Mouse (Mus musculus): ENCODE data around the gene Rpl18. TPM values are rescaled to one million over a fixed set of nuclear protein-coding genes. Genes with fewer than 3 reads are reported as not detected.

The Rpl18 gene
- polyA plus RNA-seq, 1 experiment from 2014 or later: 1,157 TPM

DNA sequence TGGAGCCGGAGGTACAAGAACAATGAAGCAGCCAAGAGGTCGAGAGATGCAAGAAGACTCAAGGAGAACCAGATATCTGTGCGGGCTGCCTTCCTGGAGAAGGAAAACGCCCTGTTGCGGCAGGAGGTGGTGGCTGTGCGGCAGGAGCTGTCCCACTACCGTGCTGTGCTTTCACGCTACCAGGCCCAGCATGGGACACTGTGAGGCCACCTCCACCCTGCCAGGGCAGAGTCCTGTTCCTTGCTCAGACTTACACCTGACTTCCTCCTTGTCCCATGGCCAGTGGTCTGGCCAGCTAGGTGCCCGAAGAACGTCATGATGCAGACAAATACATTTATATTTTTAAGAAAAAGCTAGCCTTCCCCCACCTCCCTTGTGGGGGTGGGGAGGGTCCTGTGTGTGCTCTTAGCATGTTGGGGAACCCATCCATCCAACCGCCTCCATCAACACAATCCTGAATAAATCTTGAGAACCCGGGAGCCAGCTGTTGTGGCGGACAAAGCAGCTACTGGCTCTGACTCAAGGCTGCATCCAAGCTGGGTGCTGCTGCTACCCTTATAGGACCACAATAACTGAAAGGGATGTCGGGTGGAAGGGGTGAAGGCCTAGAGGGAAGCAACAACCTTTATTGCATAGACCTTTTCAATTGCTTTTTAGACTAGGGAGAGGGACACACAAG lies 5.4 kb upstream of the Rpl18 start:
- H3K9ac ChIP-seq (ENCODE audit: low read depth, low read length): no peak overlapping the region
- peaks cover 22% of the 10 kb centered on the region for H3K36me3 ChIP-seq (ENCODE audit: control insufficient read depth, insufficient read depth, low read length)
- no peak overlapping the region for H3K4me3 ChIP-seq (ENCODE audit: low read length)
- no peak for ATAC-seq
- 62% methylated on average over 14 of the region's 14 CpGs for WGBS
- no peak overlapping the region; the same call in 1 of the 2 replicates for H3K4me2 ChIP-seq (ENCODE audit: low read depth, low read length)
- H3K9me3 ChIP-seq (ENCODE audit: control insufficient read depth, low read length): no peaks in the 10 kb centered on the region
- no peaks in the 10 kb centered on the region for H3K27me3 ChIP-seq (replicated peaks; ENCODE audit: control insufficient read depth, insufficient read depth, low read length)
- peak overlapping the region; percentile 55 for H3K27ac ChIP-seq (ENCODE audit: low read length)
- H3K4me1 ChIP-seq (ENCODE audit: control insufficient read depth, insufficient read depth, low read length): peaks cover 57% of the 10 kb centered on the region

DNA sequence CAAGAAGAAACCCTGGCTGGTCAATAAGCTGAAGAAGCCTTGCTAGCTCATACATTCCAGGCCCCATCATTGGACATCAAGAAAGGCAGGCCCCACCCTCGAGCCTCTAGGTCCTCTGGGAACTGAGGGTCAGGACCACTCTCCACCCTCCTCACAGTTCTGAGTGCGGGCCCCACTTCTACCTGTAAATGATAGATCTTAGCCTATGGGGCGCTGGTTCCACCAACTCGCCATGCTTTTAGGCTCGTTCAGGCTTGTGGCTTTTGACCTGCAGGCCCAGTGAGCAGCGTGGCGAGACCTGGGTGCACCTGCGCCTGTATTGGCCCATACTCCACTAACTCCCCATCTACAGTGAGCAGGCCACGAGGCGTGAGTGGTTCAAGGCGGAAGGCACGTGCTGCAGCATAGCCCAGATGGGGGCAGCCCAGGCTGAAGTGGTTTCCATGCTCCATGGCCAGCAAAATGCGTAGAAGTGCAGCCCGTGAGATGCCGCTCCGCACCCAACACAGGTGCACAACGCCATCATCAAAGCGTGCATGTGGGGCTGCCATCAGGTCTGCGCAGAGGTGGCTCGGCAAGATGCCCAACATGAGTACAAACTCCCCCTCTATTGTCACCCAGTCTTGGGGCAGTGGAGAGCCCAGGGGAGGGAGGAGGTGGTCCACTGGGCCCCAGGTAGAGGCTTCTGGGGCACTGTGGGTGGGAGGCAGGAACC lies 4.6 kb upstream of the Rpl18 start:
- no peak overlapping the region for H3K4me3 ChIP-seq (ENCODE audit: low read length)
- no peak for ATAC-seq
- peak overlapping the region; percentile 55; the same call in 1 of the 2 replicates for H3K27ac ChIP-seq (ENCODE audit: low read length)
- peaks cover 22% of the 10 kb centered on the region for H3K36me3 ChIP-seq (ENCODE audit: control insufficient read depth, insufficient read depth, low read length)
- H3K9me3 ChIP-seq (ENCODE audit: control insufficient read depth, low read length): no peaks in the 10 kb centered on the region
- H3K4me2 ChIP-seq (ENCODE audit: low read depth, low read length): no peak overlapping the region
- no peaks in the 10 kb centered on the region for H3K27me3 ChIP-seq (replicated peaks; ENCODE audit: control insufficient read depth, insufficient read depth, low read length)
- WGBS: 94% methylated on average over 20 of the region's 20 CpGs
- peaks cover 58% of the 10 kb centered on the region for H3K4me1 ChIP-seq (ENCODE audit: control insufficient read depth, insufficient read depth, low read length)
- 0 out of 2 replicates have a peak overlapping the region, but pooled peaks have one; percentile 27 for H3K9ac ChIP-seq (ENCODE audit: low read depth, low read length)

DNA sequence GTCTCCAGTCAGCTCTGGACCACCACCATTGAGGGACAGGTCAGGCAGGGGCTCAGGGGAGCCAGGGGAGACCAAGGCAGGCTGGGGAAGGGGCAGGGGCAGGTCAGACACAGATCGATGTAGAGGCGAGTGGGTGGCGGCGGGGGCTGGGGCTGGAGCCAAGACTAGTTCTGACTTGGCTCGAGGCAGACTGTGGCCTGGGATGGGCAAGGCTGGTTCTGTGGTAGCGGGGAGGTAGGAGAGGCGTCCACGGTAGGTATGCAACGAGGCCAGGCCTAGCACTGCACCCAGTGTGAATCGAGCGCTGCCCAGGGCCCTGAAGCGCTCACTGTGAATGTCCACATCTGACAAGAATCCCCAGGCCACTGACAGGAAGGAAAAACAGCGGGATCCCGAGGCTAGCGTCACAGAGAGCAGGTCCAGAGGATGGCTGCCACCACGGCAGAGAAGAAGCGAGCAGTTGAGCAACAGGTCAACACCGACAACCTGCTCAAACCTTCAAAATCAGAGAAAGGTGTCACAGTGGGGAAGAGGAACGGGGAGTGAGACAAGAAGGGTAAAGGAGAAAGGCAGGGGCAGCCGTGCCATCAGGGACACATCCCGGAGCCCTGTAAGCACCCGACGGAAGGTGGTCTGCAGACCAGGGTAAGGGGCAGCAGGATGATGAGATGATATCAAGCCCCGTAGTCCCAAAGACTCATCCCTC lies 3.8 kb upstream of the Rpl18 start:
- WGBS: 91% methylated on average over 24 of the region's 24 CpGs
- Histone ChIP-seq H3K4me1 (ENCODE audit: control insufficient read depth, insufficient read depth, low read length) (peaks cover 58% of the 10 kb centered on the region), H3K9me3 (ENCODE audit: control insufficient read depth, low read length) (no peaks in the 10 kb centered on the region), H3K4me3 (ENCODE audit: low read length) (peak overlapping the region; percentile 24), H3K27ac (ENCODE audit: low read length) (peak overlapping the region; percentile 39; the same call in 1 of the 2 replicates), H3K36me3 (ENCODE audit: control insufficient read depth, insufficient read depth, low read length) (peaks cover 22% of the 10 kb centered on the region), H3K27me3 (replicated peaks; ENCODE audit: control insufficient read depth, insufficient read depth, low read length) (no peaks in the 10 kb centered on the region), H3K9ac (ENCODE audit: low read depth, low read length) (peak overlapping the region; percentile 27; the same call in 1 of the 2 replicates), H3K4me2 (ENCODE audit: low read depth, low read length) (peak overlapping the region; percentile 39)
- no peak for ATAC-seq

DNA sequence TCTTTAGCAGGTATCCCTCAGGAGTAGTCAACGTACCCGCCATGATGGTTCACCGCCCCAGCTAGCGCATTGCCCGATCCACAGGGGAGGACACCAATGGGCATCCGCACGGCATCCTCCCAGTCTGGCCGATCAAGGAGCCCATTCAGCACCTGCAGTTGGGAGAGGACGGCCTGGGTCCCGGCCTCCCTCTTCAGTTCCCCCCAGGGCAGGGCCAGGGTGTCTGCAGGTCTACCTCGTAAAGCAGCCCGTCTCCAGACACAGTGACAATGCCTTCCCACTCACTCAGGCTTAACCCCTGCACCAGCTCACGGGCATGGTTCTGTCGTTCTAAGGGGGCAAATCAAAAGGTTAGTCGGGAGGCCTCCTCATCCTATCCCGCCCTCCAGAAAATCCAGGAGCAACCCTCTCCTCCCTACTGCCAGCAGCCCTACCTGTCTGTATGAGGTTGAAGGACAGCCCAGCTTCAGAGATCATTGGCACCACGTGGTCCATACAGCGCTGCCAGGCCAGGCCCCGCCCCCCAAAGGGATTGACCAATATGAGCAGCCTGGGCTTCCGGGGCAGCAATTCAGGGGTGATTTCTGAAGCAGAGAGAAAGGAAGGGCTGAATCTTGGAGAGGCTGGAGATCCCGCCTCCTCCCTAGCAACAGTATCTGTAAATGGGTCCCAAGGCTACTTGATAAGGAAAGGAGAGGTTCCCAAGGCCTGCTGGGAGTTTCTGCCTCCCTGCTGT lies 3.1 kb upstream of the Rpl18 start:
- Histone ChIP-seq H3K9ac (ENCODE audit: low read depth, low read length) (peak overlapping the region; percentile 27), H3K27ac (ENCODE audit: low read length) (peak overlapping the region; percentile 98), H3K4me2 (ENCODE audit: low read depth, low read length) (peak overlapping the region; percentile 39), H3K4me1 (ENCODE audit: control insufficient read depth, insufficient read depth, low read length) (peaks cover 60% of the 10 kb centered on the region), H3K36me3 (ENCODE audit: control insufficient read depth, insufficient read depth, low read length) (peaks cover 22% of the 10 kb centered on the region), H3K9me3 (ENCODE audit: control insufficient read depth, low read length) (no peaks in the 10 kb centered on the region), H3K4me3 (ENCODE audit: low read length) (peak overlapping the region; percentile 75), H3K27me3 (replicated peaks; ENCODE audit: control insufficient read depth, insufficient read depth, low read length) (no peaks in the 10 kb centered on the region)
- peak; percentile 63 for ATAC-seq
- 73% methylated on average over 21 of the region's 21 CpGs for WGBS

DNA sequence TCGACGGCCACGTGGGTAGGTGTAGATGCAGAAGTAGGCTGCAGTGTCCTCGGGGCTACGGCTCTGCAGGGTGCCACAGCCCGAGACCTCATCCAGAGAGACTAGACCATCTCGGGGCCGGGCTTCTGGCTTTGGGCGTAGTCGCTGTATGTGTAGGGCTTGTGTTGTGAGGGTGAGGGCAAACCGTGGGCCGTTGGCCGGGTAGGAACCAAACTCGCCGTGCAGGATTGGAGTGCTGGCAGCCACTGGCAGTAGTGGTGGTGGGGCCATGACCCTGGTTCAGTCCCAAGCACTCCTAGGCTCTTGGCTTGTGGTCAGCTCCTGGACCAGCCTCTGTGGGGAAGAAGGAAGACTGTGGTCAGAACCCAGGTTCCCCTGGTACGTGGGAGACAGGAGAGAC lies 1.9 kb upstream of the Rpl18 start:
- peak overlapping the region; percentile 98 for H3K27ac ChIP-seq (ENCODE audit: low read length)
- peaks cover 50% of the 10 kb centered on the region for H3K4me1 ChIP-seq (ENCODE audit: control insufficient read depth, insufficient read depth, low read length)
- H3K36me3 ChIP-seq (ENCODE audit: control insufficient read depth, insufficient read depth, low read length): peaks cover 22% of the 10 kb centered on the region
- peak overlapping the region; percentile 90 for H3K4me2 ChIP-seq (ENCODE audit: low read depth, low read length)
- H3K9ac ChIP-seq (ENCODE audit: low read depth, low read length): peak overlapping the region; percentile 90
- no peaks in the 10 kb centered on the region for H3K27me3 ChIP-seq (replicated peaks; ENCODE audit: control insufficient read depth, insufficient read depth, low read length)
- H3K4me3 ChIP-seq (ENCODE audit: low read length): peak overlapping the region; percentile 75
- no peak for ATAC-seq
- H3K9me3 ChIP-seq (ENCODE audit: control insufficient read depth, low read length): no peaks in the 10 kb centered on the region
- WGBS: 79% methylated on average over 16 of the region's 16 CpGs

DNA sequence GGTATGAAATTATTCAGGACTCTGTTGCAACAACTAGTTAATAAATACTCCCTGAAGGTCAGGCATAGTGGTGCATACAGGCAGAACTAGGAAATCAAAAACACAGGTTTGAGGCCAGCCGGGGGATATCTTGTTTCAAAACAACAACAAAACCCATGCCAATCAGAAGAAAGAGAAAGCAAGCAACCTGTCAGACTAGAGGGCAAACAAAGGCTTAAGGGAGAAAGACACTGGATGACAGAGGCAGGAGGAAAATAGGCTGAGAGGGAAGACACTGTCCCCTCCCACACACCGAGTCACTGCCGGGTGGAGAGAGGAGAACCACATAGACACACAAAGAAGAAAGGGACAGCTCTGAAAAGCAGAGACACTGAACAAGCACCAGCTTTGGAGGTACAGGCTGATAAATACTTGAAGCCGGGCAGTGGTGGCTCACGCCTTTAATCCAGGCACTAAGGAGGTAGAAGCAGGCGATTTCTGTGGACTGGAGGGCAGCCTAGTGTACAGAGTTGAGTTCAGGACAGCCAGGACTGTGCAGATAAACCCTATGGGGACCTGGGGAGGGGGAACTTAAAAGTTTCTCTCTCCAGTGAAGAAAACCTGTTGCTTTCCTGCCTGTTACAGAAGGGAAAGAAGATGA lies 1.3 kb upstream of the Rpl18 start:
- ATAC-seq: no peak
- peaks cover 22% of the 10 kb centered on the region for H3K36me3 ChIP-seq (ENCODE audit: control insufficient read depth, insufficient read depth, low read length)
- peak overlapping the region; percentile 90 for H3K9ac ChIP-seq (ENCODE audit: low read depth, low read length)
- H3K27ac ChIP-seq (ENCODE audit: low read length): peak overlapping the region; percentile 98
- H3K9me3 ChIP-seq (ENCODE audit: control insufficient read depth, low read length): no peaks in the 10 kb centered on the region
- H3K4me1 ChIP-seq (ENCODE audit: control insufficient read depth, insufficient read depth, low read length): peaks cover 46% of the 10 kb centered on the region
- no peaks in the 10 kb centered on the region for H3K27me3 ChIP-seq (replicated peaks; ENCODE audit: control insufficient read depth, insufficient read depth, low read length)
- H3K4me2 ChIP-seq (ENCODE audit: low read depth, low read length): peak overlapping the region; percentile 90
- WGBS: 65% methylated on average over 6 of the region's 6 CpGs
- H3K4me3 ChIP-seq (ENCODE audit: low read length): peak overlapping the region; percentile 75

DNA sequence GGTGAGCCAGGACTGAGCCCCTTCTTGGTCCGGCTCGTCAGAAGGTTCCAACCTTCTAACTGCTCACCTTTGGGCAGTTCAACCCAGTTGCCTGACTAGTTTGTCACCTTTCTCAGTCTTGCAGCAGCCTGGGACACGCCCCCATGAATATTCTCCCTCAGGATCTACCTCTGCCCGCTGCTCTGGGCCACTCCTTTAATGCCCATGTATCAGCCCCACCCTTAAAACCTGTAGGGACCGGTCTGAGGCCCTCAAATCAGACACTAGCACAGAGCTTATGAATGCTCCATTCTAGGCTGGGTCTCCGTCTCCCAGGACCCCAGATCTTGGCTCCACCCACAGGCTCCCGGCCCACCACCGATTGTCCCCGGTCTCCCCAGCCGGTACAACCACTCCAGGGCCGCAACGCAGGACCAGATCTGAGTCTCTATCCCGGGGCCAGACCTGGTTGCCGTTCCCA lies 597 bp upstream of the Rpl18 start:
- WGBS: 4% methylated on average over 14 of the region's 14 CpGs
- Histone ChIP-seq H3K9ac (ENCODE audit: low read depth, low read length) (peak overlapping the region; percentile 90), H3K36me3 (ENCODE audit: control insufficient read depth, insufficient read depth, low read length) (peaks cover 24% of the 10 kb centered on the region), H3K27me3 (replicated peaks; ENCODE audit: control insufficient read depth, insufficient read depth, low read length) (no peaks in the 10 kb centered on the region), H3K4me1 (ENCODE audit: control insufficient read depth, insufficient read depth, low read length) (peaks cover 51% of the 10 kb centered on the region), H3K27ac (ENCODE audit: low read length) (peak overlapping the region; percentile 98), H3K4me3 (ENCODE audit: low read length) (peak overlapping the region; percentile 75), H3K4me2 (ENCODE audit: low read depth, low read length) (peak overlapping the region; percentile 90), H3K9me3 (ENCODE audit: control insufficient read depth, low read length) (no peaks in the 10 kb centered on the region)
- peak; percentile 78 for ATAC-seq

DNA sequence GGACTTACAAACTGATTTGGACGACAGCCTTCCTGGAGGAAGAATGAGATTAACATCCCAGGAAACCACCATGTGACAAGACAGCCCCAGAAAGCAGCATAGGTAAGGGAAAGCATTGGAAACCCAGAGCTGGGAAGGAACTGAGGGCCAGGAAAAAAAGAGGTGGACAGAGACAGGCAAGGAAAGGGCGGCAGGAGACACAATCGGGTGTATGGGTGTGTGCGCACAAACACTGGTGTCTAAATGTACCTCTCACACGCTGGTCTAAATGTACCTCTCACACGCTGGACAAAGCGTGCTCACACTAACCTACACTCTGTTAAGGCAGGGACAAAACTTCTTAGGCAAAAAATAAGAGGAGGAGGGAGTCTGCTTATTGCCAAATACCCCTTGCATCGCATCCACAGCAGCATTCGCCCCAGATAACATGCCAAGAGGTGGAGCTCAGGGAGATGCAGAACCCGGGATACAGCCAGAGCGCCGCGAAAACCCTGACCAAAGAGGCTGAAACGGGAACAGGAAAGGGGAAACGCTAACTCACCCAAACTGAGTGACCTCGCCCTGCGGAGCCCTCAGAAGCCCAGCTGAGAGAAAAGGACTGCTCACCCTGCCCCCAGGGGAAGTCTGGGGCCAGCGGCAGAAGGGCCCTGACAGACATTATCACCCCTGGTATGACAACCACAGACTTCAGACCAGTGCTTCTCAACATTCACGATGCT lies 643 bp downstream of the Rpl18 start:
- no peaks in the 10 kb centered on the region for H3K9me3 ChIP-seq (ENCODE audit: control insufficient read depth, low read length)
- H3K4me3 ChIP-seq (ENCODE audit: low read length): peak overlapping the region; percentile 37
- peaks cover 26% of the 10 kb centered on the region for H3K36me3 ChIP-seq (ENCODE audit: control insufficient read depth, insufficient read depth, low read length)
- peak overlapping the region; percentile 54; the same call in 1 of the 2 replicates for H3K9ac ChIP-seq (ENCODE audit: low read depth, low read length)
- H3K4me1 ChIP-seq (ENCODE audit: control insufficient read depth, insufficient read depth, low read length): peaks cover 50% of the 10 kb centered on the region
- H3K4me2 ChIP-seq (ENCODE audit: low read depth, low read length): peak overlapping the region; percentile 90
- 79% methylated on average over 19 of the region's 19 CpGs for WGBS
- no peaks in the 10 kb centered on the region for H3K27me3 ChIP-seq (replicated peaks; ENCODE audit: control insufficient read depth, insufficient read depth, low read length)
- H3K27ac ChIP-seq (ENCODE audit: low read length): peak overlapping the region; percentile 73
- ATAC-seq: no peak

Data from intestine, embryonic 16.5 days (tissue).